7 mouse cellular contexts compared by ENCODE assay signal in the genomic region with DNA sequence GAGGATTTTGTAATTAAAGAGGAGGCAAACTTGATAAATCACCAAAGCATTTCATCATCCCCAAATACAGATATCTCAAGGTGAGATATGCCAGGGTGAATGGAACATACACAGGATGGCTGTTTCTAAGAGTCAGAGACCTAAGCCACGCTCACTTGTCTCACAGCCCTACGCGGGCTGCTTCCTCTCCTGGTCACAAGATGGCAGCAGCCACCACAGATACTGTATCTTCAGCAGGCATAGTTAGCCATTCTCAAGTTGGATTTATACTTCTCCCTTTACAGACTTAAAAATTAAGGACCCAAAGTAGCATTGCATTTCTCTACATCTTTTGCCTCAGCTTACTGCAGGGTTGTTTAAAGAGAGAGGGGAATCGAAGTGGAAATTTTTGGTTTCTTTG. TPM values are rescaled to one million over a fixed set of nuclear protein-coding genes. Genes with fewer than 3 reads are reported as not detected.
DNase-seq lines count a peak whose midpoint lies in the region; ATAC-seq and TF ChIP-seq lines count a peak whose summit lies in the region.

No protein-coding gene starts in this region.

- no peaks in the 10 kb centered on the region for H3K36me3 ChIP-seq in kidney, postnatal 0 days (ENCODE audit: insufficient read depth, low read length)
- no peaks in the 10 kb centered on the region for H3K36me3 ChIP-seq in lung, embryonic 14.5 days (ENCODE audit: insufficient read depth)

- no peaks in the 10 kb centered on the region for H3K4me1 ChIP-seq in bone marrow, adult 2 months (ENCODE audit: control insufficient read depth, insufficient read depth, low read length)
- H3K4me1 ChIP-seq in kidney, postnatal 0 days (replicated peaks; ENCODE audit: insufficient read depth, low read length): no peaks in the 10 kb centered on the region
- no peaks in the 10 kb centered on the region for H3K4me1 ChIP-seq in lung, embryonic 14.5 days (ENCODE audit: insufficient read depth)

- WGBS in bone marrow, adult 2 months: 32% methylated on average over 4 of the region's 4 CpGs
- 28% methylated on average over 4 of the region's 4 CpGs for WGBS in kidney, postnatal 0 days
- 23% methylated on average over 4 of the region's 4 CpGs for WGBS in lung, embryonic 14.5 days

- peak; percentile 77 for TF ChIP-seq CTCF in bone marrow, adult 2 months (IDR thresholded peaks at IDR 0.05; ENCODE audit: control insufficient read depth, insufficient read depth, low read length)
- peak; percentile 90 for TF ChIP-seq CTCF in kidney, postnatal 0 days (IDR thresholded peaks at IDR 0.05; ENCODE audit: low read depth)
- peak; percentile 85 for TF ChIP-seq CTCF in lung, embryonic 14.5 days (IDR thresholded peaks at IDR 0.05; ENCODE audit: low read depth)

- no peak overlapping the region for H3K4me3 ChIP-seq in bone marrow, adult 2 months (replicated peaks; ENCODE audit: control insufficient read depth, low read depth, low read length)
- no peak overlapping the region for H3K4me3 ChIP-seq in kidney, postnatal 0 days (replicated peaks; ENCODE audit: low read depth, low read length)
- no peak overlapping the region for H3K4me3 ChIP-seq in lung, embryonic 14.5 days (ENCODE audit: low read depth, low read length)

- DNase-seq in urinary bladder, postnatal 25 days (ENCODE audit: low spot score): peak; percentile 47
- no peak for DNase-seq in urinary bladder, adult 2 months (ENCODE audit: low spot score)
- peak; percentile 33 for DNase-seq in frontal cortex, postnatal 25 days (ENCODE audit: low spot score in 2 of 2)
- DNase-seq in kidney, postnatal 0 days (ENCODE audit: low spot score): peak; percentile 78
- DNase-seq in lung, embryonic 14.5 days: peak; percentile 81
- DNase-seq in right cerebral cortex, adult 2 months (ENCODE audit: low spot score in 2 of 2): peak; percentile 67 to 77

- no peaks in the 10 kb centered on the region for H3K27me3 ChIP-seq in kidney, postnatal 0 days (ENCODE audit: insufficient read depth, low read length)
- no peaks in the 10 kb centered on the region for H3K27me3 ChIP-seq in lung, embryonic 14.5 days (ENCODE audit: insufficient read depth, low read length)

- H3K9ac ChIP-seq in kidney, postnatal 0 days (ENCODE audit: low read depth, low read length): no peak overlapping the region
- no peak overlapping the region for H3K9ac ChIP-seq in lung, embryonic 14.5 days

- H3K27ac ChIP-seq in bone marrow, adult 2 months (ENCODE audit: control insufficient read depth, insufficient read depth, low read depth, low read length, poor library complexity): no peak overlapping the region
- no peak overlapping the region for H3K27ac ChIP-seq in kidney, postnatal 0 days
- no peak overlapping the region for H3K27ac ChIP-seq in lung, embryonic 14.5 days (ENCODE audit: low read depth)

- no peak overlapping the region for H3K4me2 ChIP-seq in kidney, postnatal 0 days (ENCODE audit: low read length)
- H3K4me2 ChIP-seq in lung, embryonic 14.5 days: no peak overlapping the region

- H3K9me3 ChIP-seq in kidney, postnatal 0 days (replicated peaks; ENCODE audit: low read length): no peaks in the 10 kb centered on the region
- H3K9me3 ChIP-seq in lung, embryonic 14.5 days (ENCODE audit: low read depth, low read length): no peaks in the 10 kb centered on the region

- no peak for TF ChIP-seq POLR2A in bone marrow, adult 2 months (IDR thresholded peaks at IDR 0.05; ENCODE audit: borderline replicate concordance, control insufficient read depth, low read depth, low read length)

- ATAC-seq in kidney, postnatal 0 days (replicated peaks; ENCODE audit: low FRiP score, low read depth): 0 out of 2 replicates have a peak, but pooled peaks have one; percentile 49
- no peak for ATAC-seq in lung, embryonic 14.5 days (ENCODE audit: insufficient read depth)

RNA-seq across cellular contexts. Expression of a gene that starts 8.4 kb away (rescaled TPM):
- polyA plus RNA-seq in urinary bladder, adult 2 months (2012; rRNA removed): 42.4 and 52.4 TPM in 2 replicates
- polyA plus RNA-seq in bone marrow, adult 2 months (2011; ENCODE audit: insufficient read depth, insufficient read length, low replicate concordance, missing spikeins): 3.4 and 9.0 TPM in 2 replicates
- 43.8 and 57.3 TPM in 2 replicates for polyA plus RNA-seq in kidney, postnatal 0 days (2015; fragmentation: Nextera tagmentation; extraction: Ambion mirVana)
- 88.0 and 93.3 TPM in 2 replicates for polyA plus RNA-seq in lung, embryonic 14.5 days (2014; fragmentation: Nextera tagmentation; extraction: Ambion mirVana)

RNA-seq across cellular contexts. Expression of a gene that starts 18.3 kb away (rescaled TPM):
- polyA plus RNA-seq in urinary bladder, adult 2 months (2012; rRNA removed): 50.7 and 50.9 TPM in 2 replicates
- polyA plus RNA-seq in bone marrow, adult 2 months (2011; ENCODE audit: insufficient read depth, insufficient read length, low replicate concordance, missing spikeins): 36.0 and 37.0 TPM in 2 replicates
- 188 TPM in 2 replicates for polyA plus RNA-seq in kidney, postnatal 0 days (2015; fragmentation: Nextera tagmentation; extraction: Ambion mirVana)
- polyA plus RNA-seq in lung, embryonic 14.5 days (2014; fragmentation: Nextera tagmentation; extraction: Ambion mirVana): 183 and 184 TPM in 2 replicates

RNA-seq across cellular contexts. Expression of a gene that starts 18.3 kb away (rescaled TPM):
- 5.8 and 6.7 TPM in 2 replicates for polyA plus RNA-seq in urinary bladder, adult 2 months (2012; rRNA removed)
- 1.4 and 2.8 TPM in 2 replicates for polyA plus RNA-seq in bone marrow, adult 2 months (2011; ENCODE audit: insufficient read depth, insufficient read length, low replicate concordance, missing spikeins)
- 2.2 and 2.4 TPM in 2 replicates for polyA plus RNA-seq in kidney, postnatal 0 days (2015; fragmentation: Nextera tagmentation; extraction: Ambion mirVana)
- 4.7 and 4.8 TPM in 2 replicates for polyA plus RNA-seq in lung, embryonic 14.5 days (2014; fragmentation: Nextera tagmentation; extraction: Ambion mirVana)
